Mouse (Mus musculus): Measurements from ENCODE around the gene Klf17. TPM values are rescaled to one million over a fixed set of nuclear protein-coding genes. Genes with fewer than 3 reads are reported as not detected.

The Klf17 gene
- not detected for polyA plus RNA-seq (2012; fragmentation: generic; extraction: Trizol)

DNA sequence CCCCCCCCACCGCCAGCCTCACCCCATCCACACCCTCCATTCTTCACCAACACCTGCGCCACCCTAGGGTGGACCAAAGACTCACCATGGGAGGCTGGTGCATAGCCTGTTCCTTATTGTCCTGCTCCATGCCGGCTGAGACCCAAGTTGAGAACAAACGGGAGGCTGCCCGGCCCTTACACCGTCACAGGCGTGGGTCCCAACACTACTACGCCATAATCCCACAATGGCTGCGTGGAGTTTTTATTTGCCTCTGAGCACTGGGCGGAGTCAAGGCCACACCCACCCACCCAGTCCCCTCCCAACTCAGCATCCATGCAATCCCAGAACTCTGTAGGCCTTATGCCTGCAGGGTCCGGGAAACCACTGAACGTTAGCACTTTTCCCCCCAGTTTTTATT lies at the start of gene Klf17:
TSS of gene Klf17 (minus strand) at position 233 of the 400 bp plus-strand sequence.

DNA sequence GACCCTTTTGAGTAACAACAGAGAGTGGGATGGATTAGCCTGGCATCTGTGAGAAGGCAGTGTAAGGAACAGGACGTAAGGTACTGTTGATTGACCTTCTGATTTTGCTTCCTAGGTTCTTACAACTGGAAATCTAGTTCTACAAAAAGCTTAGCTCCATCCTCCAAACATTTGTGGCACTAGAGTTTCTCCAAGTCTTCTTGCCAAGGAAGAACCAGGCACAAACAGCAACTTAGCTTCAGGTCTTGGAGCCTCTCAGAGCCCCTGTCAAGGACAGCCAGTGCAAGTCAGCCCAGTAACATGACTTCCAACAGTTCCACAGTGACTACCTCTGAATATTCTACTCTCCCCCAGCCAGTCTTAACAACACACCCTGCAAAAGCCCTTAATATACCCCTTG lies 41.3 kb downstream of the Klf17 start, which contains the start of gene Gm12845:
TSS of gene Gm12845 (plus strand) at position 301 of the 400 bp plus-strand sequence.

Other genes starting within 250 kb of the Klf17 start
- 100 to 1,000 TPM; 112 to 121 TPM for gene Eri3, start 215.3 kb downstream of the Klf17 start, polyA plus RNA-seq (2012; fragmentation: generic; extraction: Trizol)
- gene Dmap1, start 83.4 kb downstream of the Klf17 start, polyA plus RNA-seq (2012; fragmentation: generic; extraction: Trizol) = 10 to 100 TPM; 30.4 to 34.0 TPM
- gene Gm12845, start 41.2 kb downstream of the Klf17 start, polyA plus RNA-seq (2012; fragmentation: generic; extraction: Trizol) = not detected
- gene Slc6a9, start 68.9 kb upstream of the Klf17 start, polyA plus RNA-seq (2012; fragmentation: generic; extraction: Trizol) = 10 to 100 TPM in 1 of 2 experiments, 1 to 10 TPM in 1; 8.2 to 19.5 TPM
- gene Ccdc24, start 106.9 kb upstream of the Klf17 start, polyA plus RNA-seq (2012; fragmentation: generic; extraction: Trizol) = 1 to 10 TPM; 6.2 to 9.4 TPM
- gene B4galt2, start 117.8 kb upstream of the Klf17 start, polyA plus RNA-seq (2012; fragmentation: generic; extraction: Trizol) = 10 to 100 TPM; 48.6 to 71.9 TPM
- 100 to 1,000 TPM; 214 to 363 TPM for gene Atp6v0b, start 121.7 kb upstream of the Klf17 start, polyA plus RNA-seq (2012; fragmentation: generic; extraction: Trizol)
- 1 to 10 TPM; 5.9 to 6.0 TPM for gene Dph2, start 126.4 kb upstream of the Klf17 start, polyA plus RNA-seq (2012; fragmentation: generic; extraction: Trizol)
- gene Ipo13, start 149.4 kb upstream of the Klf17 start, polyA plus RNA-seq (2012; fragmentation: generic; extraction: Trizol) = 10 to 100 TPM; 91.1 to 91.5 TPM
- gene Artn, start 164.1 kb upstream of the Klf17 start, polyA plus RNA-seq (2012; fragmentation: generic; extraction: Trizol) = 1 to 10 TPM in 1 of 2 experiments, under 1 TPM in 1; 0.55 to 1.8 TPM